Mouse (Mus musculus) embryonic fibroblast, embryonic 13.5 days (primary cell): ENCODE measurements around the gene Vezt.

Experiments
- CTCF ChIP-seq: IDR thresholded peaks from 2 replicates; pipeline ENCODE4 v1.5.1; 2011; ENCODE audit warnings: mild to moderate bottlenecking, control low read depth, low read length, moderate library complexity, borderline replicate concordance; ENCODE audit not compliant: insufficient read depth
- POLR2A ChIP-seq: IDR thresholded peaks from 2 replicates; pipeline ENCODE4 v1.6.1; 2011; ENCODE audit warnings: low read depth, mild to moderate bottlenecking, control low read depth, low read length, moderate library complexity

DNA sequence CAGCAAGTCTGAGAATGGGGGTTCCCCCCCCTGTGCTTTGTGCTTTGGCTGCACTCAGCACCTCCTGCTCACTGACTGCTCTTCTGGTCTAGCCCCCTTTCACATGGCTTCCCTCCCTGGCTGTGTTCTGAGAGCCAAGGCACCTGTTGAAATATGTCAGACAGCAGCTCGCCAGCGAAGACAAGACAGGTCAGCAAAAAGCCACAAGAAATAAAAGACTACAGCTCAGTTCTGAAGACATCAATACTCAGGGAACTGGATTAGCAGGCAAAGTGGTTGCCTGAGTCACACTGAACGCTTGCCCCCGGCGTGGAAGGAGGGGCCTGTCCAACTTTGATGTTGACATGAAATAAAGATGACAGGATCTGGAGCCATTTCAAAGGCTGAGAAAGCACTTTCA lies 102.8 kb downstream of the Vezt start:
- TF ChIP-seq CTCF (no peak), POLR2A (no peak)
